In the genomic region with DNA sequence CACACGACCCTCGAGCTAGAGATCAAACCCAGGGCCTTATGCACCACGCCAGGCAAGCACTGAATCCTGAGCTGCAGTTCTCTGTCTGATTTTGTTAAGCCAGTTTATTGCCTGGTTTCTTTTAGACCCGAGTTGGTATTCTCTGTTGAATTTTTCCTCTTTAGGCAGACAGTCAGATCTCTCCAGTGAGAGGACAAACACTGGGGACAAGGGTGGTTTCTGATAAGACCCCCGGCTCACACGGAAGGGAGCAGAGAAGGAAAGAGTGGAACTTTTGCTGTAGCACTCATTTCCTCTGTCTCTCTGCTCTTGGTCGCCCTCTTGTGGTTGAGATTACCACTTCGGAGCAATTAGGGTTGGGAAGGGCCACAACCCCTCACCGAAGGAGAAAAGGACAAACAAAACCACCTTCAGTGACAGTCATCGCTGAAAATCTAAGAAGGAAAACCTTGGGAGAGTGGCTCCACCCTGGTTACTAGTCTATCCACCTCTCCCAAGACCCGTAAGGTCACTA, we compare ENCODE assay signal across 9 mouse cellular contexts. TPM values are rescaled to one million over a fixed set of nuclear protein-coding genes. Genes with fewer than 3 reads are reported as not detected.
A peak's percentile ranks its signal among the peaks of the same experiment; 100 is the strongest.
DNase-seq lines count a peak whose midpoint lies in the region; ATAC-seq lines count a peak whose summit lies in the region.
"Had no signal": no experiment of that assay in that cellular context is flagged by ENCODE, and none has a peak within 500 bp of the region (broad histone marks: within the 10 kb centered on the region; RNA-seq: fewer than 3 reads in every experiment).

No protein-coding gene starts in this region.

- H3K4me3 ChIP-seq in heart, embryonic 16.5 days (ENCODE audit: low read length) = no peak overlapping the region
- H3K4me3 ChIP-seq in limb, embryonic 10.5 days = no peak overlapping the region
- H3K4me3 ChIP-seq in midbrain, embryonic 14.5 days (replicated peaks; ENCODE audit: low read depth, low read length) = no peak overlapping the region
- H3K4me3 ChIP-seq: neural tube, embryonic 13.5 days had no signal

- no peaks in the 10 kb centered on the region for H3K9me3 ChIP-seq in heart, embryonic 16.5 days (replicated peaks; ENCODE audit: control insufficient read depth, low read length)
- no peaks in the 10 kb centered on the region for H3K9me3 ChIP-seq in limb, embryonic 10.5 days (replicated peaks)
- H3K9me3 ChIP-seq in midbrain, embryonic 14.5 days (ENCODE audit: control insufficient read depth, low read length) = no peaks in the 10 kb centered on the region
- H3K9me3 ChIP-seq: neural tube, embryonic 13.5 days had no signal

- H3K4me2 ChIP-seq in heart, embryonic 16.5 days (ENCODE audit: low read depth, low read length) = peak overlapping the region; percentile 29; the same call in 1 of the 2 replicates
- H3K4me2 ChIP-seq in midbrain, embryonic 14.5 days (ENCODE audit: low read length) = no peak overlapping the region
- H3K4me2 ChIP-seq: neural tube, embryonic 13.5 days had no signal

- DNase-seq in layer of hippocampus, adult 11-12 months (ENCODE audit: low spot score) = peak; percentile 51
- DNase-seq in layer of hippocampus, adult 9-11 months = no peak
- peak; percentile 30 for DNase-seq in MEL-GATA-1-ER (ENCODE audit: extremely low read depth, low read depth)
- DNase-seq in embryo, embryonic 10 days (ENCODE audit: low spot score) = peak; percentile 83
- peak; percentile 85 for DNase-seq in limb, embryonic 10.5 days (ENCODE audit: low spot score)
- DNase-seq in midbrain, embryonic 14.5 days = peak; percentile 79
- peak; percentile 57 for DNase-seq in thymus, postnatal 0 days (ENCODE audit: low spot score)

- H3K27ac ChIP-seq in heart, embryonic 16.5 days (ENCODE audit: low read length) = no peak overlapping the region
- peak overlapping the region; percentile 20; the same call in 1 of the 2 replicates for H3K27ac ChIP-seq in limb, embryonic 10.5 days
- no peak overlapping the region for H3K27ac ChIP-seq in midbrain, embryonic 14.5 days (replicated peaks; ENCODE audit: low read depth, low read length)
- H3K27ac ChIP-seq: neural tube, embryonic 13.5 days had no signal

- no peak for ATAC-seq in heart, embryonic 16.5 days (replicated peaks; ENCODE audit: extremely low read depth, insufficient read depth, low FRiP score)
- ATAC-seq in midbrain, embryonic 14.5 days (ENCODE audit: low FRiP score, low TSS enrichment) = no peak

- H3K36me3 ChIP-seq in heart, embryonic 16.5 days (ENCODE audit: control insufficient read depth, insufficient read depth) = no peaks in the 10 kb centered on the region
- H3K36me3 ChIP-seq in limb, embryonic 10.5 days = no peaks in the 10 kb centered on the region
- no peaks in the 10 kb centered on the region for H3K36me3 ChIP-seq in midbrain, embryonic 14.5 days (ENCODE audit: control insufficient read depth, insufficient read depth, low read length)
- H3K36me3 ChIP-seq: neural tube, embryonic 13.5 days had no signal

- 6% methylated on average over 11 of the region's 11 CpGs for WGBS in heart, embryonic 16.5 days
- 13% methylated on average over 11 of the region's 11 CpGs for WGBS in limb, embryonic 10.5 days
- 11% methylated on average over 11 of the region's 11 CpGs for WGBS in midbrain, embryonic 14.5 days

- H3K9ac ChIP-seq in heart, embryonic 16.5 days (ENCODE audit: low read length) = no peak overlapping the region
- no peak overlapping the region for H3K9ac ChIP-seq in midbrain, embryonic 14.5 days (replicated peaks; ENCODE audit: low read length)
- H3K9ac ChIP-seq: neural tube, embryonic 13.5 days had no signal

- H3K4me1 ChIP-seq in heart, embryonic 16.5 days (ENCODE audit: control insufficient read depth, insufficient read depth, low read length) = no peaks in the 10 kb centered on the region
- H3K4me1 ChIP-seq in limb, embryonic 10.5 days = peaks cover 45% of the 10 kb centered on the region
- H3K4me1 ChIP-seq in midbrain, embryonic 14.5 days (ENCODE audit: control insufficient read depth, insufficient read depth, low read length) = no peaks in the 10 kb centered on the region
- H3K4me1 ChIP-seq: neural tube, embryonic 13.5 days had no signal

- H3K27me3 ChIP-seq in heart, embryonic 16.5 days (ENCODE audit: control insufficient read depth, insufficient read depth, low read length) = peaks cover 18% of the 10 kb centered on the region
- peaks cover 75% of the 10 kb centered on the region for H3K27me3 ChIP-seq in limb, embryonic 10.5 days (ENCODE audit: low read depth, poor library complexity, severe bottlenecking)
- H3K27me3 ChIP-seq in midbrain, embryonic 14.5 days (ENCODE audit: control insufficient read depth, insufficient read depth, low read length) = 0 out of 2 replicates have a peak, but pooled peaks cover 9% of the 10 kb centered on the region

RNA-seq across cellular contexts. Expression of a gene that starts 7.4 kb away (rescaled TPM):
- polyA plus RNA-seq in heart, embryonic 16.5 days (2015; fragmentation: Nextera tagmentation; extraction: Ambion mirVana) = 0.09 and 0.32 TPM in 2 replicates
- polyA plus RNA-seq in limb, embryonic 10.5 days (2016; fragmentation: Nextera tagmentation; extraction: Ambion mirVana) = not detected in 2 replicates
- polyA plus RNA-seq in midbrain, embryonic 14.5 days (2014; fragmentation: Nextera tagmentation; extraction: Ambion mirVana) = 0.18 TPM in 1 of 2 replicates, not detected in the other
- 0.08 and 0.22 TPM in 2 replicates for polyA plus RNA-seq in thymus, postnatal 0 days (2015; fragmentation: Nextera tagmentation; extraction: Ambion mirVana)
- polyA plus RNA-seq: neural tube, embryonic 13.5 days had no signal

RNA-seq across cellular contexts. Expression of a gene that starts 12.2 kb away (rescaled TPM):
- polyA plus RNA-seq in heart, embryonic 16.5 days (2015; fragmentation: Nextera tagmentation; extraction: Ambion mirVana) = not detected in 2 replicates
- 0.16 and 0.28 TPM in 2 replicates for polyA plus RNA-seq in limb, embryonic 10.5 days (2016; fragmentation: Nextera tagmentation; extraction: Ambion mirVana)
- 0.19 and 0.37 TPM in 2 replicates for polyA plus RNA-seq in midbrain, embryonic 14.5 days (2014; fragmentation: Nextera tagmentation; extraction: Ambion mirVana)
- polyA plus RNA-seq in thymus, postnatal 0 days (2015; fragmentation: Nextera tagmentation; extraction: Ambion mirVana) = 0.10 TPM in 1 of 2 replicates, not detected in the other
- polyA plus RNA-seq: neural tube, embryonic 13.5 days had no signal

RNA-seq across cellular contexts. Expression of a gene that starts 25.4 kb away (rescaled TPM):
- 89.9 and 108 TPM in 2 replicates for polyA plus RNA-seq in heart, embryonic 16.5 days (2015; fragmentation: Nextera tagmentation; extraction: Ambion mirVana)
- polyA plus RNA-seq in limb, embryonic 10.5 days (2016; fragmentation: Nextera tagmentation; extraction: Ambion mirVana) = 82.9 and 83.5 TPM in 2 replicates
- 59.0 and 62.3 TPM in 2 replicates for polyA plus RNA-seq in midbrain, embryonic 14.5 days (2014; fragmentation: Nextera tagmentation; extraction: Ambion mirVana)
- 121 and 127 TPM in 2 replicates for polyA plus RNA-seq in thymus, postnatal 0 days (2015; fragmentation: Nextera tagmentation; extraction: Ambion mirVana)

RNA-seq across cellular contexts. Expression of a gene that starts 39.2 kb away (rescaled TPM):
- not detected in 2 replicates for polyA plus RNA-seq in heart, embryonic 16.5 days (2015; fragmentation: Nextera tagmentation; extraction: Ambion mirVana)
- 6.3 and 10.7 TPM in 2 replicates for polyA plus RNA-seq in limb, embryonic 10.5 days (2016; fragmentation: Nextera tagmentation; extraction: Ambion mirVana)
- polyA plus RNA-seq in midbrain, embryonic 14.5 days (2014; fragmentation: Nextera tagmentation; extraction: Ambion mirVana) = 0.22 TPM in 1 of 2 replicates, not detected in the other
- polyA plus RNA-seq in thymus, postnatal 0 days (2015; fragmentation: Nextera tagmentation; extraction: Ambion mirVana) = not detected in 2 replicates

RNA-seq across cellular contexts. Expression of a gene that starts 44.6 kb away (rescaled TPM):
- polyA plus RNA-seq in heart, embryonic 16.5 days (2015; fragmentation: Nextera tagmentation; extraction: Ambion mirVana) = 67.5 and 69.6 TPM in 2 replicates
- polyA plus RNA-seq in limb, embryonic 10.5 days (2016; fragmentation: Nextera tagmentation; extraction: Ambion mirVana) = 16.9 and 23.6 TPM in 2 replicates
- polyA plus RNA-seq in midbrain, embryonic 14.5 days (2014; fragmentation: Nextera tagmentation; extraction: Ambion mirVana) = 85.8 and 100 TPM in 2 replicates
- polyA plus RNA-seq in thymus, postnatal 0 days (2015; fragmentation: Nextera tagmentation; extraction: Ambion mirVana) = 42.1 and 43.5 TPM in 2 replicates
